Mouse (Mus musculus) gastrocnemius, postnatal 36 days (tissue): ENCODE results near the gene Dync1li2. TPM values are rescaled to one million over a fixed set of nuclear protein-coding genes. Genes with fewer than 3 reads are reported as not detected.

ENCODE experiments used
- DNase-seq, 2 experiments: peaks; one replicate each; pipeline ENCODE4 v3.0.0; 2022
- intact Hi-C: fragments of 180-260 bp; cut with DNase I; formaldehyde crosslinking; loops from one replicate; pipeline ENCODE4 v1.15.1; 2025
- total RNA-seq, 2 experiments: library from RNA; stranded (reverse); gene quantifications; 2 replicates each; pipeline ENCODE4 v1.2.3; 2021

The Dync1li2 gene
- total RNA-seq, 2 experiments from 2014 or later, result 82.6 to 121 TPM

- intact Hi-C loops, result no loop called here
- no peak for DNase-seq
Measured at GRCm38 (mm10) chr8:104387501-104387900, 55.3 kb downstream of the Dync1li2 start.

GRCm38 (mm10) chr8:104386693-104387092 lies 56.2 kb downstream of the Dync1li2 start:
- DNase-seq, result no peak
- intact Hi-C loops, result no loop called here

GRCm38 (mm10) chr8:104383977-104384376 lies 58.9 kb downstream of the Dync1li2 start:
- DNase-seq, result no peak
- intact Hi-C loops, result no loop called here

DNA sequence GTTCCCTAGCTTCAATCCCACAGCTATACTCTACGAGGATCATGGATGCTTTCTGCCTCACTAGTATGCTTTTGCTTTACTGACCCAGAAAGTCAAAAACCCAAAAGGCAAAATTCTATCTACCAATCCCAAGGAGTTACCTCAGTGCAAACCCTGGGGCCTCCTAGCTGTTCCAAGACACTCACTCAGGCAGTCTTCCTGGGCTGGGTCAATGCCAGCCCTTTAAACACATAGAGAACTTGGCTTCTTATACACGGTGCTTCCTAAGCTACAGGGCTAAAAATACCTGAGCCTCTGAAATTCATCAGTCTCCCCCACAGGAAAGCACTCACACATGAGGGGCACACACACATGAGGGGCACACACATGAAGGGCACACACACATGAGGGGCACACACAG lies 59.6 kb downstream of the Dync1li2 start:
- intact Hi-C loops, result no loop called here
- DNase-seq, result no peak

GRCm38 (mm10) chr8:104380961-104381411 lies 61.9 kb downstream of the Dync1li2 start:
- intact Hi-C loops, result no loop called here
- no peak for DNase-seq

- intact Hi-C loops, result no loop called here
- no peak for DNase-seq
Measured at GRCm38 (mm10) chr8:104380269-104380668, 62.6 kb downstream of the Dync1li2 start.

DNA sequence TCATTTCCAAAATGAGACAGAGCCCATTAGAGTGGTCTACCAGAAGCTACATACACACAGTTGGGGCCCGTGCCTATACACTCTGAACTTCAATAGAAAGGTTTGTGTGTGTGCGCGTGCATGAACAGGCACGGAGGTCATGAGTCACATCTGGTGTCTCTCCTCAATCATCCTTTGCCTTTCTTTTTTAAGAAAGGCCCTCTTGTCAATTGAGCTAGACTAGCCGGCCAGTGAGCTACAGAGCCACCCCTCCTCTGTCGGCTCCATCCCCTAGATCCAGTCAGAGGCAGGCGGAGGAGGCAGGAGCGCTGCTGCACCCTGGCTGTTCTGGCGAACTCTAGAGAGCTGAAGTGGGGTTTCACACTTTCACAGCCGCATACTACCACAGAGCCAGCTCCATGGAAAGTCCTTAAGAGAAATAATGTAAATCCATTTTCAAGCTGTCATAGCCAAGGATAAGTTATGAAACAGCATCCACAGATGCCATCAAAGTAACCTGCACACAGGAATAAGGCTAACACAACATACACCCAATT lies 63.5 kb downstream of the Dync1li2 start:
- intact Hi-C loops, result no loop called here
- DNase-seq, result no peak

DNA sequence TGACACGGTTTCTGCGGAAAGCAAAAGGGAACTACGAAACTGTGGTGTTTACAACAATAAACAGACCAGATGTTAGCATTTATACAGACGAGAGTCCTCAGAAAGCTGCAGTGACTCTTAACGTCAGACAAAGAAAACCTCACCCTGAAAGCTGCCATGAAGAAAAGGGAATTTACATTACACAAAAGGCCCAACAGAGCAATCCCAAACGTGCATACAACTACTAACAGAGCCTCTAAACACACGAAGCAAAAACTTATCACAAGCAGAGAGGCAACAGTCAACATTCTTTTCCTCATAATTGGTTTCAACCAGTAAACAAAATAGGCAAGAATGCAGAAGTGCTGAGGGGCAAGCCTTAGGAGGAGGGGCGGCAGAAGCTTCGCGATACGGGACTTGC lies 66.2 kb downstream of the Dync1li2 start:
- DNase-seq, result no peak
- intact Hi-C loops, result no loop called here

GRCm38 (mm10) chr8:104375959-104376358 lies 66.9 kb downstream of the Dync1li2 start:
- intact Hi-C loops, result no loop called here
- DNase-seq, result no peak

GRCm38 (mm10) chr8:104374864-104375846 lies 67.7 kb downstream of the Dync1li2 start:
- peak in 1 of 2 experiments; percentile 24 for DNase-seq
- intact Hi-C loops, result no loop called here

DNA sequence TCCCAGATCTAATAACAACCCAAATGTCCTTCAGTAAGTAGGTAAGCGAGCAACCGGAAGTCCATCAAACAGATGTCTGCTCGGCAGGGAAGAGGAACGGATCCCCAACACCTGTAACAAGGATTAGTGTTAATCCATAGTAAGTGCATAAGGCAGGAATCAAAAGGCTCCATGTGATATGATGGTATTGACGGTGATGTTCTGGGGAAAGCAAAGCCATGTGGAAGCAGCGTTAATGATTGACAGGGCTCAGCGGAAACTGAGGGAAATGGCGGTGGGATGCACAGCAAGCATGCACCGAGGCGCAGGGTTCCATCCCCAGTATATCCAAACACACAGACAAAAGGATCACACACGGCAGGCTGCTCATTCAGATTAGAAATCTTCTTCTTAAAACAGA lies 68.6 kb downstream of the Dync1li2 start:
- intact Hi-C loops, result no loop called here
- DNase-seq, result no peak

DNA sequence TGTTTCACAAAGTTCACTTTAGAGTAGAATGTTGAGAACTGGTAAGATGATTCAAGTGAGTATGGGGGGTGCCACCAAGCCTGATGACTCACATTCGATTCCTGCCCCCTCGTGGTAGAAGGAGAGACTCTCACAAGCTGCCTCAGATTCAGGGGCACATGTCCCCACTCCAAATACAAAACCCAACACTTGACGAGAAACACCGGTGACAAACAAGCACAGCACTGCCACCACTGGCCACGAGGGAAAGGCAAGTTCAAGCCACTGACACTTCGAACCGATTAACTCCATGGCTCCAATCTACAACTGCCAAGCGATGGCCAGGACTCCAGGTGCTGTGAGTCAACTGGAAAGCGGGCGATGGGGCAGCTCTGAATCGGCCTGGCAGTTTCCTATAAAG lies 69.1 kb downstream of the Dync1li2 start:
- no peak for DNase-seq
- intact Hi-C loops, result no loop called here

- intact Hi-C loops, result no loop called here
- no peak for DNase-seq
Measured at GRCm38 (mm10) chr8:104371121-104371520, 71.7 kb downstream of the Dync1li2 start.

DNA sequence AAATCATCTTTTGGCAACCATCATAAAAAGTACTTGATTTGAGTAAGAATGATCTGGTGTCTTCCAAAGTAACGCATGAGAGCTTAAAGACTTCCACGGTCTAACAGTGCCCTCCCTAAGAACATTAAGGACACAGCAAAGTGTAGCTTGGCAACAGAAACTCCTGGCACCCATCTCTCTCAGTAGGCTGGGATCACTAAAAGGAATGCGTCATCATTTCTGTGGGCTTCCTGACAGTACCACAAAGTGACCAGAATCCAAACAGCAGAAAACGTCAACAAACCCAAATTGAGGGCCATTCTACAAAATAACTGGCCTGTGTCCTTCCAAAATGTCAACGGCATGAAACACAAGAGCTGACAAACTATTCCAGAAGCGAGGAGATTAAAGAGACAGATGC lies 72.8 kb downstream of the Dync1li2 start:
- DNase-seq, result no peak
- intact Hi-C loops, result no loop called here

DNA sequence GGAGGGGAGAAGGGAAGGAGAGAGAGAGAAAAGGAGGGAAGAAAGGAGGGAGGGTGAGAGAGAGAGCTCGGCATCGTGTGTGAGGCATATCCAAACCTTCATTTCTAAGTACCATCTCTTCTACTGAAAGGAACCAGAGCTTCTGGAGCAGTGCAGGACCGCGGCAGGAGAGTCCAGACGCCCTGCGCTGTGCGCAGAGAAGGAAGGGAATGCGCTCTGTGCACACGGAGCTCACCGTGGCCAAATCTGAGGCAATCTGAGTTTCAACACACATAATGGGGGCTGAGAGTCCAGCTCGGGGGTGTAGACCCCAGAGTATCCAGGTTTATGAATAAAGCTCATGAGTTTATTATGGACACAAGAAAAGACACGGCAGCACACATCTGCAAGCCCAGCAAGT lies 73.3 kb downstream of the Dync1li2 start:
- DNase-seq, result no peak
- intact Hi-C loops, result no loop called here

Other genes with a start within 250 kb of the Dync1li2 start
- 1 to 10 TPM; 2.7 to 3.5 TPM for gene Tk2, start 194.5 kb downstream of the Dync1li2 start, total RNA-seq
- 1 to 10 TPM; 1.3 to 2.7 TPM for gene Cklf, start 192.2 kb downstream of the Dync1li2 start, total RNA-seq
- not detected for gene Cmtm2a, start 149.9 kb downstream of the Dync1li2 start, total RNA-seq
- not detected for gene Gm45711, start 133.0 kb downstream of the Dync1li2 start, total RNA-seq
- not detected for gene Cmtm1, start 132.9 kb downstream of the Dync1li2 start, total RNA-seq
- gene Gm11020, start 121.5 kb downstream of the Dync1li2 start, total RNA-seq, result not detected
- not detected for gene Cmtm2b, start 120.8 kb downstream of the Dync1li2 start, total RNA-seq
- gene Cmtm3, start 103.6 kb downstream of the Dync1li2 start, total RNA-seq, result 1 to 10 TPM; 5.1 to 5.7 TPM
- 1 to 10 TPM; 4.2 to 4.9 TPM for gene Cmtm4, start 47.2 kb downstream of the Dync1li2 start, total RNA-seq
- not detected for gene Terb1, start 66.9 kb upstream of the Dync1li2 start, total RNA-seq
- 10 to 100 TPM; 18.6 to 23.8 TPM for gene Nae1, start 91.6 kb upstream of the Dync1li2 start, total RNA-seq
- gene Car7, start 91.6 kb upstream of the Dync1li2 start, total RNA-seq, result under 1 TPM; 0.25 to 0.61 TPM
- gene Pdp2, start 148.4 kb upstream of the Dync1li2 start, total RNA-seq, result 1 to 10 TPM; 4.2 to 7.4 TPM
- gene Cdh16, start 181.3 kb upstream of the Dync1li2 start, total RNA-seq, result not detected
- gene Rrad, start 188.3 kb upstream of the Dync1li2 start, total RNA-seq, result 1 to 10 TPM; 2.2 to 2.9 TPM
- gene Ciao2b, start 198.9 kb upstream of the Dync1li2 start, total RNA-seq, result 10 to 100 TPM; 29.1 to 29.4 TPM